Mouse (Mus musculus) hindbrain, embryonic 12.5 days (tissue): ENCODE results near the gene Ccnh. TPM values are rescaled to one million over a fixed set of nuclear protein-coding genes. Genes with fewer than 3 reads are reported as not detected.
"Not testable (repeated sequence)": the region's sequence is repeated elsewhere in the genome, so short reads cannot be mapped to it uniquely, and the experiment has no call there.

Source experiments
- ATAC-seq: fragments of 200-750 bp; cut with Nextera tagmentation; 2 replicates; pipeline ENCODE4 v1.8.0; 2017; ENCODE audit warnings: moderate TSS enrichment; ENCODE audit not compliant: low FRiP score
- H3K27ac ChIP-seq: fragments of 300-500 bp; sonication (generic); 2 replicates; pipeline ENCODE4 v1.5.1; 2016; ENCODE audit warnings: mild to moderate bottlenecking
- H3K27me3 ChIP-seq: fragments of 300-500 bp; sonication (generic); 2 replicates; pipeline ENCODE4 v1.6.1; 2016; ENCODE audit warnings: mild to moderate bottlenecking
- H3K36me3 ChIP-seq: fragments of 300-500 bp; sonication (generic); 2 replicates; pipeline ENCODE4 v1.6.1; 2016; ENCODE audit warnings: mild to moderate bottlenecking
- H3K4me1 ChIP-seq: fragments of 300-500 bp; sonication (generic); 2 replicates; pipeline ENCODE4 v1.6.1; 2016
- H3K4me2 ChIP-seq: fragments of 300-500 bp; sonication (generic); replicated peaks from 2 replicates; pipeline ENCODE4 v1.6.1; 2016; ENCODE audit warnings: mild to moderate bottlenecking
- H3K4me3 ChIP-seq: fragments of 300-500 bp; sonication (generic); 2 replicates; pipeline ENCODE4 v1.5.1; 2016; ENCODE audit warnings: mild to moderate bottlenecking
- H3K9ac ChIP-seq: fragments of 300-500 bp; sonication (generic); 2 replicates; pipeline ENCODE4 v1.6.1; 2016; ENCODE audit warnings: mild to moderate bottlenecking, moderate library complexity
- H3K9me3 ChIP-seq: fragments of 300-500 bp; sonication (generic); replicated peaks from 2 replicates; pipeline ENCODE4 v1.6.1; 2016; ENCODE audit warnings: mild to moderate bottlenecking
- WGBS: fragments of 180-500 bp; shearing (Covaris S2); methylation state at CpG from one replicate; pipeline ENCODE4 v1.1.7; 2016; 5-methylcytosine and 5-hydroxymethylcytosine counted together
- polyA plus RNA-seq: library from polyadenylated mRNA; unstranded; fragments of >200 nt; fragmentation: Nextera tagmentation; extraction: Ambion mirVana; gene quantifications from 2 replicates; pipeline ENCODE4 v1.2.1, GENCODE M21; 2016

Ccnh gene
- polyA plus RNA-seq: 101 and 115 TPM in 2 replicates

DNA sequence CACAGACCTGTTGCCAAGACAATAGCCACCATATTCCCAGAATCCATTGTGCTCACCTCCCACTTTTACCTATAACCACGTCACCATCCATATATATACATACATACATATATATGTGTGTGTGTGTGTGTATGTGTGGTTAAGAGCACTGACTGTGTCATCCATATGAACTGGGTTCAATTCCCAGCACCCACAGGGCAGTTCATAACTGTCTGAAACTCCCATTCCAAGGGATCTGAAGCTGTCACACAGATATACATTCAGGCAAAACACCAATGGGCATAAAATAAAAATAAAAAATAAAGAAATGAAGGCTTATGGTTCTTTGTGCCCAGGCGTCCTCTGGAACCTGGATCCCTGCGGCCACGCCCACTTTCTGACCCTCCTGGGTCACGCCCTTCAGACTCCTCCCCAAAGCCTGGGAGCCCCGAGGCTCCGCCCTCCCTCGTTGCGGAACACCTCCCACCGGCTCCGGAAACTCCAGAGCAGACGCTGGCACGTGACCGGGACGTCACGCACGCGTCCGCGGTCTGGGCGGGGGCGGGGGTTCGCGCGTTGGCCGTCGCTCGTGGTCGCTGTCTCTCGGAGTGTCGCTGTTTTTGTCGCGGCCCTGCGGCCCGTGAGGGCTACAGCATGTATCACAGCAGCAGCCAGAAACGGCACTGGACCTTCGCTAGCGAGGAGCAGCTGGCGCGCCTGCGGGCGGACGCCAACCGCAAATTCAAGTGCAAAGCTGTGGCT lies at the start of gene Ccnh:
Ccnh (plus strand) TSS at position 506 of the 741 bp plus-strand sequence.
- Histone ChIP-seq H3K4me2 (peak within 1 kb of the TSS; percentile 80), H3K36me3 (peaks cover 17% of the 10 kb centered on the region), H3K4me1 (peaks cover 4% of the 10 kb centered on the region), H3K9ac (peak within 1 kb of the TSS; percentile 88), H3K4me3 (peak within 1 kb of the TSS; percentile 83), H3K27ac (peak within 1 kb of the TSS; percentile 86), H3K9me3 (no peaks in the 10 kb centered on the region), H3K27me3 (no peaks in the 10 kb centered on the region)
- 2% methylated on average over 44 of the region's 44 CpGs for WGBS
- peak; percentile 97 for ATAC-seq

DNA sequence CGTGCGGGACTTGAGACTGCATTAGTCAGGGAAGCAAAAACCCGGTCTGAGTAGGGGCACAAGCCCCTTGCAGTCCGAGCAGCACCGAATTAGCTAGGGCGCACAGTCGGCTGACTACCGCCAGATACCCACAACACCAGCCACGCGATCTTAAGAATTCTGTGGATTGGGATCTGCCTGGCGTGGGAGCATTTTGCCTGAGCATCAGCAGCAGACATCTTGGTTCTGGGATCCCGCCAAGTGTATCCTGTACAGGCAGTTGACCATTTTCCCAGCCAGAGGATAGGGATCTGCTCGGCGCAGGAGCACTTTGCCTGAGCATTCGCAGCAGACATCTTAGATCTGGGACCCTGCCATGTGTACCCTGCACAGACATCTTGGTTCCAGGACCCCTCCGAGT lies 45.8 kb upstream of the Ccnh start:
- H3K36me3 ChIP-seq, H3K4me3 ChIP-seq, ATAC-seq, H3K27me3 ChIP-seq, H3K4me2 ChIP-seq, H3K9me3 ChIP-seq, H3K27ac ChIP-seq, H3K4me1 ChIP-seq, H3K9ac ChIP-seq: not testable (repeated sequence)
- 94% methylated on average over 16 of the region's 16 CpGs for WGBS

DNA sequence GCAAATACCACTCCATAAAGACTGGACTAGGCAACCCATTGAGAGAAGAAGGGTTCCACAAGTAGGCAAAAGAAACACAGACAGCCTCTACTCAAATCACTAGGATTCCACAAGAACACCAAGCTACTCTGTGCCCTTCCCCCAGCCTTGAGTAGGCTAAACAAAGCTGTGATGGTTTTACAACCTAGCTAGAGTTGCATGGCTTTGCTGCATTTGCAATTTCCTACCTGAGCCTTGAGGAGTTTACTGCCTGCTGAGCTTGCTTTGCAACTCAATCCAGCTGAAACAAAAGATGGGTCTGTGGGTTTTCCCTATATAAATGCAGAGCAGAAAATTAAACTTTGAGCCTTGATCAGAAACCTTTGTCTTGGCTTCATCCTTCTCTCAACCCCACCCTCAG lies 42.7 kb upstream of the Ccnh start:
- H3K9me3 ChIP-seq: no peaks in the 10 kb centered on the region
- H3K27me3 ChIP-seq: no peaks in the 10 kb centered on the region
- no peak overlapping the region for H3K4me2 ChIP-seq
- no peak overlapping the region for H3K27ac ChIP-seq
- H3K36me3 ChIP-seq: no peaks in the 10 kb centered on the region
- no peak for ATAC-seq
- H3K4me3 ChIP-seq: no peak overlapping the region
- H3K9ac ChIP-seq: no peak overlapping the region
- no peaks in the 10 kb centered on the region for H3K4me1 ChIP-seq

DNA sequence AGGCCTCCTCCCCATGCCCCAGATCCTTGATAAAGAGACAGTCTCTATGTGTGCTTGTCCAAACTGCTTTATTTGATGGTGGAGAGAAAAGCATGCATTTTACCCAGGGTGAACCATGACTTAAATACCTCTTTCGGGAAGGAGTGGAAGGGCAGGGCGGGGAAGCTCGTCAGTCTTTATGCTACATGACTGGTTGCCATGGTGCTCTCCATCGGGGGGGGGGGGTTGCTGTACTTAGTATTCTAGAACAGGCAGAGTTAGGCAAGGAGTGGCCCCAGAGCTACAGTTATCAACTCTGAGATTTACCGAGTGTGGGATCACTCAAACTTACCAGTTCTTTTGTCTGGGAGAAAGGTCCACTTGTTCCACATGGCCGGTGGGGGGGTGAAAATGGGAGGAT lies 34.5 kb upstream of the Ccnh start:
- Histone ChIP-seq H3K27ac (no peak overlapping the region), H3K4me2 (no peak overlapping the region), H3K27me3 (no peaks in the 10 kb centered on the region), H3K36me3 (no peaks in the 10 kb centered on the region), H3K9ac (no peak overlapping the region), H3K4me1 (no peaks in the 10 kb centered on the region), H3K9me3 (no peaks in the 10 kb centered on the region), H3K4me3 (no peak overlapping the region)
- WGBS: 61% methylated on average over 6 of the region's 6 CpGs
- no peak for ATAC-seq

DNA sequence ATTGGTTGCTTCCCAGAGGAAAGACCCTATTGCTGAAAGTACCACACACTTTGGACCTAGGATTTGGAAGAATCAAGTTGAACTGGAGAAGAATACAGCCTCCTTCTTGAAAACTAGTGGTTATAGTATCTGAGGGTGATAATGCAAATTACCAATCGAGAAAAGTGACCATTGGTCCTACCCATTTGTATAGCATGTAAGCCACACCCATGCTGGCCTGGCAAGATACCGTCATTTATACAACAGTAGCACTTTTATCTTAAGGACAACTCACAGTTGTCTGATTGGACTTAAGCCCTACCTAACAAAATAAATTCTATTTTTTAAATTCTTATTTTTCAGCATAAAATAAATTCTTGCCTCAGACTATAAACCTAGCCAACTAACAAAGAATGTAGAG lies 29.2 kb upstream of the Ccnh start:
- no peaks in the 10 kb centered on the region for H3K9me3 ChIP-seq
- 90% methylated on average over 2 of the region's 2 CpGs for WGBS
- H3K27ac ChIP-seq: no peak overlapping the region
- H3K9ac ChIP-seq: no peak overlapping the region
- ATAC-seq: no peak
- H3K4me1 ChIP-seq: no peaks in the 10 kb centered on the region
- no peaks in the 10 kb centered on the region for H3K36me3 ChIP-seq
- H3K4me2 ChIP-seq: no peak overlapping the region
- H3K27me3 ChIP-seq: no peaks in the 10 kb centered on the region
- no peak overlapping the region for H3K4me3 ChIP-seq

DNA sequence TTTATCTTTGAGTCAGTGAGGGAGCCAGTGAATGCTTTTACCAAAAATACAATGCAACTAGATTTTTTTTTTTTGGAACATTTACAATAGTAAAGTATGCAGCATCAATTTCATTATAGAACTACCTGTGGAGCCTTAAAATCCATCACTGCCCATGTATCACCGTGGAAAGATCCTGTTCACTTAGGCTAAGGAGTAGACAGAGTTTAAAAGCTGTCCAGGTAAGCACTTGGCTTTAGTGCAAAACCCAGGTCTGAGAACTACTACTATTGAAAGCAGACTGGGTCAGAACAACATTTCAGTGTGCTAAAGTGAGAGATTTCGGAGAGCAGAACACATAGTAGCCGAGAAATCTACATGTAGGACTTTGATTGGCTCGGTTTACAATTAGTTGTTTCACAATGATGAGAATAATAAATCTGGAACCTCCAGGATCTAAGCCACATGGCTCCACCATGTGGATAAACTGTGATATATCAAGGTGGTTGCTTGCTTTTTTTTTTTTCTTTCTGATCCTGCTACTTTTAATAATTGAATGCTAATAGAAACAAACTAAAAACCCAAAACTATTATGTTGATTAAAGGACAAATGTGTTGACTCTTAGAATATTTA lies 24.6 kb upstream of the Ccnh start:
- H3K27ac ChIP-seq: no peak overlapping the region
- no peak overlapping the region for H3K9ac ChIP-seq
- 34% methylated on average over 4 of the region's 4 CpGs for WGBS
- peak overlapping the region; percentile 30; the same call in 1 of the 2 replicates for H3K4me2 ChIP-seq
- H3K27me3 ChIP-seq: no peaks in the 10 kb centered on the region
- H3K36me3 ChIP-seq: no peaks in the 10 kb centered on the region
- H3K9me3 ChIP-seq: no peaks in the 10 kb centered on the region; the same call in 1 of the 2 replicates
- no peaks in the 10 kb centered on the region for H3K4me1 ChIP-seq
- no peak for ATAC-seq
- no peak overlapping the region for H3K4me3 ChIP-seq

DNA sequence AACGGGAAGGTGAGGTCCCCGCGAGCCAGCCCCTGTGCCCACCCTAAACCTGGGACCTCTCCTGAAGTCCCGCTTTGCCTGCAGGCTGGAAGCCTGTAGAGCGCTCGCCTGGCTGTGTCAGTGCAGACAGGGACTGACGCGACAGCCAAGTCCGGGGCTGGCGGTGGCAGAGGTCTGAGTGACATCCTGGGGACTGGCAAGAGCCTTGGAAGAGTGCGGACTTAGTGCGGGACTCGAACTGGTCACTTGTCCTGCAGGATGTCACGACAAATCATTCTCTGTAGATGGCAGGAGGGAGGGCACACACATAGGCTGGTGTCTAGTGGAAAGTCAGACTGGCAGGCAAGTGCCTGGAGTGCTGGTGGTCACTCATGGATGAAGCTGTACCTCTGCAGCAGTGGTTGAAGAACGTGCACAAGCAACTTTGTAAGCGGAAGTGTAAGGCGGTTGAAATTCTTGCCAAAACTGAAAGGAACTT lies 475 bp downstream of the Ccnh start:
- Histone ChIP-seq H3K9ac (peak overlapping the region; percentile 88), H3K36me3 (peaks cover 17% of the 10 kb centered on the region), H3K4me3 (peak overlapping the region; percentile 83), H3K27me3 (no peaks in the 10 kb centered on the region), H3K27ac (peak overlapping the region; percentile 86), H3K4me2 (peak overlapping the region; percentile 80), H3K9me3 (no peaks in the 10 kb centered on the region), H3K4me1 (peaks cover 4% of the 10 kb centered on the region)
- WGBS: 2% methylated on average over 17 of the region's 17 CpGs
- peak; percentile 89 for ATAC-seq

DNA sequence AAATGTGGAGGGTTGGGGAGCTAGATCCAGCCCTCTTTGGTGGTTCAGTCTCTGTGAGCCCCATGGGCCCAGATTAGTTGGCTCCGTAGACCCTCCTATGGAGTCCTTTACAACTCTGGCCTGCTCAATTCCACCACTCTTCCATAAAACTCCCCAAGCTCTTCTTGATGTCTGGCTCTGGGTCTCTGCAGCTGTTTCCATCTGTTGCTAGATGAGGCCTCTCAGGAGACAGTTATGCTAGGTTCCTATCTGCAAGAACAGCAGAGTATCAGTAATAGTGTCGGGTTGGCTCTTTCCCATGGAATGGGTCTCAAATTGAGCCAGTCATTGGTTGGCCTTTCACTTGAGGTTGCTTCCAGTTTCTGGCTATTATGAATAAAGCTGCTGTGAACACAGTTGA lies 2.0 kb downstream of the Ccnh start:
- Histone ChIP-seq H3K9me3 (no peaks in the 10 kb centered on the region), H3K27ac (no peak overlapping the region), H3K27me3 (no peaks in the 10 kb centered on the region), H3K9ac (no peak overlapping the region), H3K36me3 (peaks cover 17% of the 10 kb centered on the region), H3K4me1 (peaks cover 4% of the 10 kb centered on the region), H3K4me3 (no peak overlapping the region), H3K4me2 (no peak overlapping the region)
- WGBS: 99% methylated on average over 2 of the region's 2 CpGs
- no peak for ATAC-seq

DNA sequence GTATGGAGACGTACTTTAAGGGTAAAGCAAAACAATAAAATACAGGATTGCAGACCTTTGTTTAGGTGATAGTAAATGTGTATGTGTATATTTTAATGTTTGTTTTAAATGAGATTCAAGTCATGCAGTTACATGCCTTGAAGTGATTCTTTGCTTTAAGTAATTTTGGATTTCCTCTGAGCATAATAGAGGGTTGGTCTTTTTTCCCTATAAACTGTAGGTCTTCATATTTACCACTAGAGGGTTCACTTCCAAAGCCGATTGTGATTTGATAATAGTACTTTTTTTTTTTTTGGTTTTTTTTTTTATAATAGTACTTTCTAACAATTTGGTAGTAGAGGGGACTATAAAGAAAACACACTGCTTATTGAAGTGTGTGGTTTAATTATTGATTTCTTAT lies 18.3 kb downstream of the Ccnh start:
- no peak overlapping the region for H3K4me2 ChIP-seq
- ATAC-seq: no peak
- H3K36me3 ChIP-seq: peaks cover 23% of the 10 kb centered on the region
- no peaks in the 10 kb centered on the region for H3K4me1 ChIP-seq
- H3K27ac ChIP-seq: no peak overlapping the region
- H3K9ac ChIP-seq: no peak overlapping the region
- no peaks in the 10 kb centered on the region for H3K27me3 ChIP-seq
- H3K4me3 ChIP-seq: no peak overlapping the region
- no peaks in the 10 kb centered on the region for H3K9me3 ChIP-seq
- WGBS: 77% methylated on average over 2 of the region's 2 CpGs

DNA sequence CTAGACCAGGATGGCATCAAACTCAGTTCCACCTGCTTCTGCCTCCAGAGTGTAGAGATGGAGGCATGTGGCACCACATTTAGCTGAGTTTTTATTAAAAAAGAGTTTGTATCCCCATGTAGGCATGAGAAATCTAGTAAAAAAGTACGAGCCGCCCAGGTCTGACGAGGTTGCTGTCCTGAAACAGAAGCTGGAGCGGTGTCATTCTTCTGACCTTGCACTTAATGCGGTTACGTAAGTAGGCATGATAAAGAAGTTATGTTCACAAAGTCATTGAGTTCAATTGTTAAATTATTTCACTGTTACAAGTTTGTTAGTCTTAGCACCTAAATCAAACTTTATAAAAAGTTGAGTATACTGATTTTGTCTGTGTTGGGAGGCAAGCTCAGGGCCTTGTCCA lies 19.4 kb downstream of the Ccnh start:
- no peaks in the 10 kb centered on the region for H3K4me1 ChIP-seq

DNA sequence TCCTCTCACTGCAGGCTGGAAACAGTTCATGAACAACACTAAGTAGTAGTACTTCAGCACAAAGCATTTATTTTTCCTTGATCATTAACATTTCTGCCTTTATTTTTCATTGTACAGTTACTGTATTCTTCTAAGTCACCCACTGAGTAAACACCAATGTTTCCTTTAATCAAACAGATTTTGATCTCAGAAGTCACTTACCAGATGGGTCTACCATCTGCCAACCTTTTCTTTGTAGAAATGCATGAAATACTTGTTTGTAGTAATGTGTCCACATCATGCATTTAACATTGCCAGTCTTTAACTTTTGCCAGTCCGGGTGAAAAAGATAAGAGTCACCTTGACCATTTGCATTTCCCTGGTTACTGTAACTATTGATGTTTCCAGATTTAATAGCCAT lies 21.1 kb downstream of the Ccnh start:
- no peaks in the 10 kb centered on the region for H3K9me3 ChIP-seq
- H3K36me3 ChIP-seq: peaks cover 12% of the 10 kb centered on the region; the same call in 1 of the 2 replicates
- WGBS: 80% methylated on average over 1 of the region's 1 CpGs
- no peaks in the 10 kb centered on the region for H3K4me1 ChIP-seq
- H3K9ac ChIP-seq: no peak overlapping the region
- H3K4me2 ChIP-seq: no peak overlapping the region
- no peaks in the 10 kb centered on the region for H3K27me3 ChIP-seq
- ATAC-seq: no peak
- no peak overlapping the region for H3K4me3 ChIP-seq
- no peak overlapping the region for H3K27ac ChIP-seq

More for the DNA sequence above, 19.4 kb downstream of the Ccnh start:
- Histone ChIP-seq H3K9me3 (no peaks in the 10 kb centered on the region), H3K36me3 (peaks cover 21% of the 10 kb centered on the region), H3K9ac (no peak overlapping the region), H3K4me2 (no peak overlapping the region), H3K4me3 (no peak overlapping the region), H3K27ac (no peak overlapping the region), H3K27me3 (no peaks in the 10 kb centered on the region)
- no peak for ATAC-seq
- 98% methylated on average over 6 of the region's 6 CpGs for WGBS

DNA sequence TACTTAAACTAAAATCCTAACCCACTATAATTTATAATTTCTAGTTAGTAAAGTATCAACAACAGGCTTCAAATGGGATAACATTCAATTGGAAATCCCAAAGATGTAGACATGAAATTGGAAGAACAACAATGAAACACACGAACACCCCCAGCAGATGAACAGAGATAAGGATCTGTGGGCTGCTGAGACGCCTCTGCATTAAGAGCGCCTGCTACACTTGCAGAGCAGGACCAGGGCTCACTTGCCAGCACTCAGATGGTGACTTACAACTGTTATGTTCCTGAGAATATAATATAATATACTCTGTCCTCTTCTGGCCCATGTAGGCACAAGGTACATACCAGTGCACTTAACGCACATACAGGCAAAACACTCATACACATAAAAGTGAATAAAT lies 29.4 kb downstream of the Ccnh start:
- no peak overlapping the region for H3K9ac ChIP-seq
- peaks cover 21% of the 10 kb centered on the region for H3K36me3 ChIP-seq
- no peaks in the 10 kb centered on the region for H3K4me1 ChIP-seq
- no peak overlapping the region for H3K4me3 ChIP-seq
- H3K4me2 ChIP-seq: no peak overlapping the region
- no peak overlapping the region for H3K27ac ChIP-seq
- no peaks in the 10 kb centered on the region for H3K9me3 ChIP-seq
- ATAC-seq: no peak
- whole genome bisulfite sequencing: 95% methylated on average over 4 of the region's 4 CpGs
- no peaks in the 10 kb centered on the region for H3K27me3 ChIP-seq

DNA sequence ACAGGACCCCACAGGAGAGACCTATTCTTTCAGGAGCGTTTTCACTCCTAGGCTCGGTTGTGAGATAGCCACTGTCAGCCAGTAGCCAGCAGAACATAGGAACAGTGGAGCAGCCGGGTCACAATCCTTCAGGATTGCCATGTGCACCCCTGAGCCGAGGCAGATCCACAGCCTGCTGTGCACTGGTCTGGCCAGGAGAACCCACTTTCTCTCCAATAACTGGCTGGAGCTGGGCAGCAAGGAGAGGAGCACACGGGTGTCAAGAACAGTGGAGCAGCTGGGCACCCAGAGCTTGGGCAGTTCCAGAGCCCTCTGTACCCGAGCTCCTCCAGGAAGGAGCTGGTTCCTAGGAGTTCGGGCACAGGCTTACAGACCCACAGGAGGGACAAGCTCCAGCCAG lies 49.6 kb downstream of the Ccnh start:
- no peaks in the 10 kb centered on the region for H3K9me3 ChIP-seq
- H3K4me2 ChIP-seq: no peak overlapping the region
- no peaks in the 10 kb centered on the region for H3K4me1 ChIP-seq
- H3K27me3 ChIP-seq: no peaks in the 10 kb centered on the region
- H3K4me3 ChIP-seq: no peak overlapping the region
- no peak overlapping the region for H3K27ac ChIP-seq
- 0 out of 2 replicates have a peak, but pooled peaks cover 10% of the 10 kb centered on the region for H3K36me3 ChIP-seq
- 89% methylated on average over 7 of the region's 7 CpGs for WGBS
- no peak overlapping the region for H3K9ac ChIP-seq
- ATAC-seq: no peak
